Mouse (Mus musculus) CH12.LX (cell line): Measurements from ENCODE around the gene Mylk3. TPM values are rescaled to one million over a fixed set of nuclear protein-coding genes. Genes with fewer than 3 reads are reported as not detected.

ENCODE experiments used
- DNase-seq: peaks from one replicate; pipeline ENCODE4 v3.0.0-alpha.2; 2013; ENCODE audit errors: extremely low read depth
- H3K27ac ChIP-seq: 2 replicates; pipeline ENCODE4 v1.5.1; 2012; ENCODE audit warnings: low read depth, mild to moderate bottlenecking, control low read depth, moderate library complexity; ENCODE audit not compliant: insufficient read depth
- H3K27me3 ChIP-seq: replicated peaks from 2 replicates; pipeline ENCODE3; 2012; ENCODE audit warnings: inconsistent platforms
- H3K36me3 ChIP-seq, 2 experiments: replicated peaks in 1 of 2; 2 replicates each; pipeline versions ENCODE3 to v1.6.1; 2012; ENCODE audit warnings: inconsistent platforms in 1 of 2, low read length in 1 of 2, mild to moderate bottlenecking in 1 of 2, mixed read lengths in 1 of 2, moderate library complexity in 1 of 2; ENCODE audit not compliant: control insufficient read depth in 1 of 2, insufficient read depth in 1 of 2
- H3K4me1 ChIP-seq, 2 experiments: 2 replicates each; pipeline ENCODE4 v1.6.1; 2012; ENCODE audit warnings: inconsistent platforms in 1 of 2, moderate library complexity in 1 of 2; ENCODE audit not compliant: insufficient read depth in 2 of 2, control insufficient read depth in 1 of 2
- H3K4me2 ChIP-seq: 2 replicates; pipeline ENCODE4 v1.6.1; 2012; ENCODE audit warnings: low read depth, mild to moderate bottlenecking, control low read depth; ENCODE audit not compliant: poor library complexity, insufficient read depth, severe bottlenecking
- H3K4me3 ChIP-seq, 3 experiments: fragments of 150-350 bp in 1 of 3; sonication (generic) in 1 of 3; replicated peaks in 1 of 3; 2 replicates each; pipeline versions ENCODE3 to v1.5.1; 2011 to 2012; ENCODE audit warnings: low read depth in 2 of 3, low read length in 2 of 3, mild to moderate bottlenecking in 2 of 3, moderate library complexity in 2 of 3, control low read depth in 1 of 3, improper control_type of control experiment in 1 of 3, inconsistent platforms in 1 of 3, mixed read lengths in 1 of 3; ENCODE audit not compliant: poor library complexity in 1 of 3
- H3K79me2 ChIP-seq: replicated peaks from 2 replicates; pipeline ENCODE4 v1.6.1; 2012; ENCODE audit warnings: mild to moderate bottlenecking, moderate library complexity; ENCODE audit not compliant: control insufficient read depth, poor library complexity, insufficient read depth, severe bottlenecking; ENCODE audit errors: extremely low read depth
- H3K9ac ChIP-seq: 2 replicates; pipeline ENCODE4 v1.6.1; 2012; ENCODE audit warnings: low read depth, mild to moderate bottlenecking, control low read depth, moderate library complexity; ENCODE audit not compliant: insufficient read depth
- H3K9me3 ChIP-seq: replicated peaks from 2 replicates; pipeline ENCODE3; 2012; ENCODE audit warnings: low read length, inconsistent platforms, mixed read lengths
- CTCF ChIP-seq, 2 experiments: IDR thresholded peaks in 1 of 2; conservative IDR thresholded peaks in 1 of 2; 2 replicates each; pipeline ENCODE4 v1.5.1; 2011 to 2012; ENCODE audit warnings: low read depth in 2 of 2, low read length in 2 of 2, improper control_type of control experiment in 1 of 2, inconsistent platforms in 1 of 2, mild to moderate bottlenecking in 1 of 2, moderate library complexity in 1 of 2
- E2F4 ChIP-seq: IDR thresholded peaks from 2 replicates; pipeline ENCODE4 v1.6.1; 2011; ENCODE audit warnings: low read depth, low read length, improper control_type of control experiment; ENCODE audit not compliant: insufficient replicate concordance
- ETS1 ChIP-seq: conservative IDR thresholded peaks from 2 replicates; pipeline ENCODE4 v1.6.1; 2012; ENCODE audit warnings: low read depth, mild to moderate bottlenecking, inconsistent platforms, low read length, improper control_type of control experiment, moderate library complexity
- HCFC1 ChIP-seq: IDR thresholded peaks from 2 replicates; pipeline ENCODE4 v1.6.1; 2012; ENCODE audit warnings: low read depth, mild to moderate bottlenecking, inconsistent platforms, low read length, improper control_type of control experiment
- JUN ChIP-seq: IDR thresholded peaks from 2 replicates; pipeline ENCODE4 v1.6.1; 2011; ENCODE audit warnings: low read depth, mild to moderate bottlenecking, low read length, improper control_type of control experiment, moderate library complexity; ENCODE audit not compliant: insufficient read depth
- JUND ChIP-seq: conservative IDR thresholded peaks from 2 replicates; pipeline ENCODE4 v1.6.1; 2011; ENCODE audit warnings: low read depth, low read length, improper control_type of control experiment
- MAFK ChIP-seq: IDR thresholded peaks from 2 replicates; pipeline ENCODE4 v1.6.1; 2011; ENCODE audit warnings: low read length, improper control_type of control experiment; ENCODE audit not compliant: insufficient replicate concordance
- MXI1 ChIP-seq: IDR thresholded peaks from 2 replicates; pipeline ENCODE4 v1.6.1; 2011; ENCODE audit warnings: mild to moderate bottlenecking, low read depth, low read length, improper control_type of control experiment
- NELFE ChIP-seq: IDR thresholded peaks from 2 replicates; pipeline ENCODE4 v1.6.1; 2011; ENCODE audit warnings: low read depth, low read length, improper control_type of control experiment
- NRF1 ChIP-seq: IDR thresholded peaks from 2 replicates; pipeline ENCODE4 v1.6.1; 2014; ENCODE audit warnings: low read depth, mild to moderate bottlenecking, inconsistent platforms, low read length, improper control_type of control experiment, moderate library complexity
- POLR2A ChIP-seq: IDR thresholded peaks from 2 replicates; pipeline ENCODE4 v1.6.1; 2011; ENCODE audit warnings: low read depth, mild to moderate bottlenecking, improper control_type of control experiment, low read length
- RAD21 ChIP-seq: IDR thresholded peaks from 2 replicates; pipeline ENCODE4 v1.6.1; 2011; ENCODE audit warnings: low read depth, mild to moderate bottlenecking, low read length, improper control_type of control experiment, moderate library complexity
- SMC3 ChIP-seq: IDR thresholded peaks from 2 replicates; pipeline ENCODE4 v1.6.1; 2011; ENCODE audit warnings: low read depth, low read length, improper control_type of control experiment
- ZKSCAN1 ChIP-seq: IDR thresholded peaks from 2 replicates; pipeline ENCODE4 v1.6.1; 2012; ENCODE audit warnings: low read depth, inconsistent platforms, low read length, improper control_type of control experiment, borderline replicate concordance
- ZNF384 ChIP-seq: IDR thresholded peaks from 2 replicates; pipeline ENCODE4 v1.6.1; 2012; ENCODE audit warnings: low read depth, low read length, improper control_type of control experiment, inconsistent platforms
- dilution Hi-C: fragments of 300-500 bp; cut with MboI; formaldehyde crosslinking; loops from 2 replicates; pipeline ENCODE4 v1.14.3; 2020; ENCODE audit warnings: low sequenced_read_pairs; ENCODE audit not compliant: extremely low pct_unique_long_range_greater_than_20kb, extremely low pct_ligation_motif_present
- in situ Hi-C: fragments of 300-500 bp; cut with MboI; formaldehyde crosslinking; loops from 3 replicates; pipeline ENCODE4 v1.14.3; 2019; ENCODE audit warnings: low sequenced_read_pairs, low pct_ligation_motif_present, low pct_unique_long_range_greater_than_20kb, mixed read lengths
- polyA plus RNA-seq: library from polyadenylated mRNA; unstranded; fragments of >175 nt; gene quantifications from 2 replicates; pipeline ENCODE4 v1.2.1, GENCODE M21; 2012; ENCODE audit warnings: low read depth; ENCODE audit not compliant: insufficient read length
- total RNA-seq, 2 experiments: library from RNA; depleted of rRNA; stranded (reverse); fragments of 300-350 nt in 1 of 2; fragments of >200 nt in 1 of 2; gene quantifications; 2 replicates each; pipeline ENCODE4 v1.2.3; 2012 to 2014

The Mylk3 gene
- total and polyA plus RNA-seq, 3 experiments, result 0.07 to 0.08 TPM; not detected in 1

DNA sequence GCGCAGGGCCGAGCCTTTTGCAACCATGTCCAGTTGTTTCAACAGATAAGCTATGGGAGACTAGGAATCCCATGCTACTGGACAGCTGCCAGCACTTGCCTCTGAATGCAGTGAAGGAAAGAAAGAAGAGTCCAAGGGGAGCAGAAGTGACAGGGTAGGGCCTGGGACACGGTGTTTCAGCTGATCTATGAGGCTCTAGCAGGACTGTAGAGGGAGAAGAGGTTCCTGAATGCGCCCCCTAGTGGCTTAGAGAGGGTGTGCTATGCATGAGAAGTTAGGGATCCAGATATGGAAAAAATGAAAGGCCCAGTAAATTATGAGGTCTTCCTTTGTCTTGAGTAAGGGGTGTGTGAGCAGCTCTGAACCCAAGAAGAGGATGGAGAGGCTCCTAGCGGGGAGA is 11.4 kb upstream of the Mylk3 start:
- DNase-seq, result peak; percentile 70
- no peaks in the 10 kb centered on the region for H3K79me2 ChIP-seq
- H3K27me3 ChIP-seq, result no peaks in the 10 kb centered on the region
- H3K4me1 ChIP-seq, result no peaks in the 10 kb centered on the region
- peak; percentile 71 for TF ChIP-seq SMC3
- no peak for TF ChIP-seq ZNF384
- peak; percentile 46 for TF ChIP-seq RAD21
- no peak for TF ChIP-seq ZKSCAN1
- no peak for TF ChIP-seq MXI1
- peak; percentile 81 to 87 for TF ChIP-seq CTCF (conservative IDR thresholded peaks at IDR 0.05 in 1 of 2, IDR thresholded peaks at IDR 0.05 in 1 of 2; ENCODE audit: low read depth in 2 of 2, low read length in 2 of 2)
- no peak for TF ChIP-seq JUND
- TF ChIP-seq, all 38 proteins: peak for 3
- dilution Hi-C loops, result no loop called here
- no peak overlapping the region for H3K27ac ChIP-seq
- H3K9ac ChIP-seq, result no peak overlapping the region
- in situ Hi-C loops, result no loop called here
- H3K9me3 ChIP-seq, result no peaks in the 10 kb centered on the region
- H3K4me3 ChIP-seq, result no peak overlapping the region
- H3K36me3 ChIP-seq, result no peaks in the 10 kb centered on the region
- no peak overlapping the region for H3K4me2 ChIP-seq

DNA sequence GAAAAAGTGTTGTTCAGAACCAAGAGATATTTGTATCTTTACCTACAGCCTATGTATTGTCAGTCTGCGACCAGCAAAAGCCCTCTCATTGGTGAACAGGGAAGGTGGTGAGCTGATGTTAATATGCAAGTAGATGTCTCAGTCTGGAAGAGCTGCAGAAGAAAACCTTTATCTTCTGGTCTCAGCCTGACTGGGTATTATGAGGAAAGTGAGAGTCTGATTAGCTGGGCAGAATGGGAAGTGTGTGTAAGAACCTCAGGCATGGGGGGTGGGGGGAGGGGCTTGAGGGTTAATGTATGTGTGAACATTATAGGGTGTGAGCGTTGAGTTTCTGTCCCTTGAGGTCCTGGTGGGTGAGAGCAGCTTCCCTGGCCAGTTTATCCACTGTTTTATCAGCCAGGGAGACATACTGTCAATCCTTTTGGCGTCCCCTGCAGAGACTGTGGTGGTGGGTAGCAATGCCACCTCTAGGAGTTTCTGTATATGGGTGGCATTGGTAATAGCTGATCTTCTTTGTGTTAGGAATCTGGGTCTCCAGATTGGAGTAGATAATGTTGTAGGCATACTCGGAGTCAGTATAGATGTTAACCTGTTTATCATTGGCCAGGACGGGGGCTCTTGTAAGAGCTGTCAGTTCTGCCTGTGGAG is 10.4 kb upstream of the Mylk3 start:
- H3K4me3 ChIP-seq, result no peak overlapping the region
- no peaks in the 10 kb centered on the region for H3K36me3 ChIP-seq
- no peak overlapping the region for H3K9ac ChIP-seq
- in situ Hi-C loops (no loop called here), dilution Hi-C loops (no loop called here)
- H3K27ac ChIP-seq, result no peak overlapping the region
- TF ChIP-seq NELFE, result no peak
- no peak for TF ChIP-seq ETS1
- TF ChIP-seq E2F4, result no peak
- TF ChIP-seq NRF1, result no peak
- TF ChIP-seq CTCF (conservative IDR thresholded peaks at IDR 0.05 in 1 of 2, IDR thresholded peaks at IDR 0.05 in 1 of 2; ENCODE audit: low read depth in 2 of 2, low read length in 2 of 2), result no peak
- no peak for TF ChIP-seq POLR2A
- TF ChIP-seq SMC3, result no peak
- no peak for TF ChIP-seq RAD21
- no peak for TF ChIP-seq HCFC1
- TF ChIP-seq MAFK, result no peak
- no peak for TF ChIP-seq JUN
- H3K4me1 ChIP-seq, result no peaks in the 10 kb centered on the region
- H3K9me3 ChIP-seq, result no peaks in the 10 kb centered on the region
- no peaks in the 10 kb centered on the region for H3K27me3 ChIP-seq
- H3K79me2 ChIP-seq, result no peaks in the 10 kb centered on the region
- no peak overlapping the region for H3K4me2 ChIP-seq
- DNase-seq, result no peak
